Mouse (Mus musculus) spleen, postnatal 4 days (tissue): Measurements from ENCODE around the gene Rbfox1.

ENCODE experiments used
- DNase-seq, 2 experiments: peaks; one replicate each; pipeline ENCODE4 v3.0.0; 2022; ENCODE audit warnings: low spot score in 2 of 2

Rbfox1 gene

GRCm38 (mm10) chr16:5884746-5885689 lies at the start of gene Rbfox1:
Gene Rbfox1, plus strand, starts transcription at chr16:5885355.
- peak in 1 of 2 experiments; percentile 58 for DNase-seq

GRCm38 (mm10) chr16:5836744-5837143 lies 48.4 kb upstream of the Rbfox1 start:
- no peak for DNase-seq

GRCm38 (mm10) chr16:5841167-5841566 lies 44.0 kb upstream of the Rbfox1 start:
- no peak for DNase-seq

- no peak for DNase-seq
Measured at GRCm38 (mm10) chr16:5845645-5846044, 39.5 kb upstream of the Rbfox1 start.

GRCm38 (mm10) chr16:5853055-5853454 lies 32.1 kb upstream of the Rbfox1 start:
- DNase-seq: no peak

- no peak for DNase-seq
Measured at GRCm38 (mm10) chr16:5864350-5864749, 20.8 kb upstream of the Rbfox1 start.

GRCm38 (mm10) chr16:5866966-5867365 lies 18.2 kb upstream of the Rbfox1 start:
- DNase-seq: no peak

GRCm38 (mm10) chr16:5870391-5870790 lies 14.8 kb upstream of the Rbfox1 start:
- DNase-seq: no peak

GRCm38 (mm10) chr16:5881820-5882219 lies 3.3 kb upstream of the Rbfox1 start:
- DNase-seq: peak; percentile 36 to 67

GRCm38 (mm10) chr16:5885690-5886050 lies 515 bp downstream of the Rbfox1 start:
- DNase-seq: no peak

- DNase-seq: no peak
Measured at GRCm38 (mm10) chr16:5895564-5895963, 10.4 kb downstream of the Rbfox1 start.

- DNase-seq: no peak
Measured at GRCm38 (mm10) chr16:5898330-5898729, 13.2 kb downstream of the Rbfox1 start.

GRCm38 (mm10) chr16:5910742-5911141 lies 25.6 kb downstream of the Rbfox1 start:
- DNase-seq: no peak

- no peak for DNase-seq
Measured at GRCm38 (mm10) chr16:5911880-5912327, 26.7 kb downstream of the Rbfox1 start.

GRCm38 (mm10) chr16:5917937-5918336 lies 32.8 kb downstream of the Rbfox1 start:
- no peak for DNase-seq

- no peak for DNase-seq
Measured at GRCm38 (mm10) chr16:5926986-5927385, 41.8 kb downstream of the Rbfox1 start.

- DNase-seq: peak; percentile 20 to 78
Measured at GRCm38 (mm10) chr16:5931680-5932079, 46.5 kb downstream of the Rbfox1 start.

GRCm38 (mm10) chr16:5940016-5940415 lies 54.9 kb downstream of the Rbfox1 start:
- DNase-seq: no peak

GRCm38 (mm10) chr16:5945682-5946081 lies 60.5 kb downstream of the Rbfox1 start:
- DNase-seq: no peak

- DNase-seq: no peak
Measured at GRCm38 (mm10) chr16:5953106-5953505, 68.0 kb downstream of the Rbfox1 start.

GRCm38 (mm10) chr16:5957418-5957817 lies 72.3 kb downstream of the Rbfox1 start:
- no peak for DNase-seq

- no peak for DNase-seq
Measured at GRCm38 (mm10) chr16:5961786-5962185, 76.6 kb downstream of the Rbfox1 start.

GRCm38 (mm10) chr16:5974172-5974571 lies 89.0 kb downstream of the Rbfox1 start:
- no peak for DNase-seq
